Mouse (Mus musculus) liver, embryonic 14.5 days (tissue): ENCODE measurements around the gene D230025D16Rik.

Experiments
- CTCF ChIP-seq: IDR thresholded peaks from 2 replicates; pipeline ENCODE4 v1.5.1; 2016; ENCODE audit warnings: antibody characterized with exemption, low read depth, control low read depth
- EP300 ChIP-seq: IDR thresholded peaks from 2 replicates; pipeline ENCODE4 v1.6.1; 2016; ENCODE audit warnings: antibody characterized with exemption, low read depth

GRCm38 (mm10) chr8:105192182-105192581 lies 32.8 kb upstream of the D230025D16Rik start:
- TF ChIP-seq EP300, result no peak
- TF ChIP-seq CTCF, result no peak
